Mouse (Mus musculus): ENCODE data around the gene Creb3l2. TPM values are rescaled to one million over a fixed set of nuclear protein-coding genes. Genes with fewer than 3 reads are reported as not detected.

The Creb3l2 gene
- total RNA-seq, 4 experiments from 2014 or later = 10.0 to 13.7 (median 11.1) TPM

DNA sequence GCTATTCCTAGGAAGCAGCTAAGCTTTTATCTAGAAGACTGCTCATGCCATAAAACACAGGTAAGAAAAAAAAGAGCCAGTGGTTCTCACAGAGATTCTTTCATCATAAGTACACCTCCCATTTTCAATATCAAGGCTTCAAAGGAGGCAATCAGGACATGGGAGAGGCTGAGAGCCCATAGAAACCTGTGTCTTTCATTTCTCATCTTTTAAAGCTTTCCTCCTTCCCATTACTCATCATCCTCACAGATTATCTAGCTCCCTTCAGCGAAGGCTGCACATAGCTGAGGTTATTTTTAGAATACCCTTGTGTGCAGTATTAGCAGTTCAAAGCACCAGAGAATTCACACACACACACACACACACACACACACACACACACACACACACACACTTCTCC lies 159.3 kb downstream of the Creb3l2 start:
- DNase-seq (ENCODE audit: low spot score in 2 of 2) = no peak

Other genes starting within 250 kb of the Creb3l2 start
- under 1 TPM in 3 of 4 experiments, not detected in 1; 0.11 to 0.17 (median 0.16) TPM for gene Dgki, start 142.0 kb downstream of the Creb3l2 start, total RNA-seq (2022)
- gene Akr1d1, start 88.0 kb upstream of the Creb3l2 start, total RNA-seq (2022) = under 1 TPM in 1 of 4 experiments, not detected in 3; 0.82 TPM